Mouse (Mus musculus) C2C12 (cell line): Measurements from ENCODE around the gene Wfdc6b. TPM values are rescaled to one million over a fixed set of nuclear protein-coding genes. Genes with fewer than 3 reads are reported as not detected.

ENCODE experiments used
- H3K27me3 ChIP-seq: one replicate; pipeline ENCODE4 v1.6.1; 2011; ENCODE audit not compliant: control insufficient read depth, insufficient read depth, insufficient read length
- H3K36me3 ChIP-seq: one replicate; pipeline ENCODE4 v1.6.1; 2011; ENCODE audit not compliant: control insufficient read depth, insufficient read depth
- H3K4me3 ChIP-seq: one replicate; pipeline ENCODE4 v1.5.1; 2011; ENCODE audit warnings: mild to moderate bottlenecking, control low read depth; ENCODE audit not compliant: poor library complexity, insufficient read depth, severe bottlenecking
- H3K79me2 ChIP-seq: one replicate; pipeline ENCODE4 v1.6.1; 2011; ENCODE audit not compliant: control insufficient read depth, insufficient read depth
- H3K79me3 ChIP-seq: one replicate; pipeline ENCODE4 v1.6.1; 2011; ENCODE audit warnings: low read depth, control low read depth
- H3ac ChIP-seq: one replicate; pipeline ENCODE3; 2011; ENCODE audit warnings: low read depth; ENCODE audit not compliant: control insufficient read depth, insufficient read length
- CEBPB ChIP-seq: IDR thresholded peaks from one replicate; pipeline ENCODE4 v1.6.1; 2011; ENCODE audit warnings: low read depth, mild to moderate bottlenecking, control low read depth, moderate library complexity
- CTCF ChIP-seq: IDR thresholded peaks from one replicate; pipeline ENCODE4 v1.5.1; 2011; ENCODE audit not compliant: control insufficient read depth, insufficient read depth, insufficient read length
- FOSL1 ChIP-seq: IDR thresholded peaks from one replicate; pipeline ENCODE4 v1.8.0; 2011; ENCODE audit warnings: mild to moderate bottlenecking, low read length; ENCODE audit not compliant: poor library complexity, insufficient read depth, severe bottlenecking
- MAX ChIP-seq: IDR thresholded peaks from one replicate; pipeline ENCODE4 v1.6.1; 2011; ENCODE audit warnings: mild to moderate bottlenecking, control low read depth
- MYOD1 ChIP-seq: IDR thresholded peaks from one replicate; pipeline ENCODE4 v1.6.1; 2011; ENCODE audit warnings: low read depth; ENCODE audit not compliant: control insufficient read depth, insufficient read length
- MYOG ChIP-seq: IDR thresholded peaks from one replicate; pipeline ENCODE4 v1.6.1; 2011; ENCODE audit not compliant: control insufficient read depth, insufficient read length; ENCODE audit errors: extremely low read depth
- USF1 ChIP-seq: IDR thresholded peaks from one replicate; pipeline ENCODE4 v1.6.1; 2011; ENCODE audit warnings: low read depth, mild to moderate bottlenecking, control low read depth, moderate library complexity
- polyA plus RNA-seq: library from polyadenylated mRNA; unstranded; fragments of >200 nt; fragmentation: generic; extraction: Trizol; gene quantifications from one replicate; pipeline ENCODE4 v1.2.1, GENCODE M21; 2012; ENCODE audit warnings: missing spikeins

The Wfdc6b gene
- polyA plus RNA-seq, 1 experiment = not detected

GRCm38 (mm10) chr2:164619050-164619449 is 5.7 kb downstream of the Wfdc6b start:
- H3K36me3 ChIP-seq = no peaks in the 10 kb centered on the region
- H3ac ChIP-seq = no peak overlapping the region
- no peak for TF ChIP-seq MYOD1
- no peaks in the 10 kb centered on the region for H3K79me3 ChIP-seq
- H3K79me2 ChIP-seq = no peaks in the 10 kb centered on the region
- peaks cover 29% of the 10 kb centered on the region for H3K27me3 ChIP-seq
- no peak overlapping the region for H3K4me3 ChIP-seq

- TF ChIP-seq CTCF (no peak), MAX (no peak), CEBPB (no peak), FOSL1 (no peak), MYOG (no peak), USF1 (no peak), MYOD1 (no peak)
- Histone ChIP-seq H3K79me2 (no peaks in the 10 kb centered on the region), H3K27me3 (peaks cover 29% of the 10 kb centered on the region), H3ac (no peak overlapping the region), H3K79me3 (no peaks in the 10 kb centered on the region), H3K4me3 (no peak overlapping the region), H3K36me3 (no peaks in the 10 kb centered on the region)
These were observed 8.5 kb downstream of the Wfdc6b start for GRCm38 (mm10) chr2:164621775-164622174.

GRCm38 (mm10) chr2:164635266-164635665 is 21.9 kb downstream of the Wfdc6b start:
- Histone ChIP-seq H3K79me2 (no peaks in the 10 kb centered on the region), H3K36me3 (no peaks in the 10 kb centered on the region), H3K79me3 (no peaks in the 10 kb centered on the region), H3ac (no peak overlapping the region), H3K27me3 (peaks cover 6% of the 10 kb centered on the region), H3K4me3 (no peak overlapping the region)
- TF ChIP-seq MAX (no peak), CTCF (no peak), FOSL1 (no peak), MYOD1 (no peak), MYOG (no peak), CEBPB (no peak), USF1 (no peak)

- Histone ChIP-seq H3K36me3 (no peaks in the 10 kb centered on the region), H3K79me3 (no peaks in the 10 kb centered on the region), H3ac (no peak within 1 kb of the TSS), H3K27me3 (peaks cover 14% of the 10 kb centered on the region), H3K4me3 (no peak within 1 kb of the TSS), H3K79me2 (no peaks in the 10 kb centered on the region)
- TF ChIP-seq USF1 (no peak), MAX (no peak), MYOD1 (no peak), FOSL1 (no peak), CTCF (no peak), MYOG (no peak), CEBPB (no peak)
These were observed 25.4 kb downstream of the Wfdc6b start, which contains the start of gene Wfdc16 for GRCm38 (mm10) chr2:164638696-164639095. Wfdc16 (minus strand) TSS chr2:164638796.

GRCm38 (mm10) chr2:164641129-164641528 is 27.8 kb downstream of the Wfdc6b start:
- Histone ChIP-seq H3K79me2 (no peaks in the 10 kb centered on the region), H3K36me3 (no peaks in the 10 kb centered on the region), H3K79me3 (no peaks in the 10 kb centered on the region), H3ac (no peak overlapping the region), H3K27me3 (peaks cover 17% of the 10 kb centered on the region), H3K4me3 (no peak overlapping the region)
- TF ChIP-seq CTCF (no peak), MAX (no peak), CEBPB (no peak), USF1 (no peak), MYOD1 (no peak), MYOG (no peak), FOSL1 (no peak)

- Histone ChIP-seq H3ac (no peak overlapping the region), H3K4me3 (no peak overlapping the region), H3K27me3 (peaks cover 26% of the 10 kb centered on the region), H3K79me2 (no peaks in the 10 kb centered on the region), H3K36me3 (no peaks in the 10 kb centered on the region), H3K79me3 (no peaks in the 10 kb centered on the region)
- no peak for TF ChIP-seq MAX
- no peak for TF ChIP-seq CEBPB
- TF ChIP-seq CTCF = no peak
- TF ChIP-seq MYOD1 = no peak
- TF ChIP-seq FOSL1 = no peak
- no peak for TF ChIP-seq USF1
- no peak for TF ChIP-seq MYOG
These were observed 28.8 kb downstream of the Wfdc6b start for GRCm38 (mm10) chr2:164641881-164642673.
